8 mouse cellular contexts compared by ENCODE assay signal in the genomic region with DNA sequence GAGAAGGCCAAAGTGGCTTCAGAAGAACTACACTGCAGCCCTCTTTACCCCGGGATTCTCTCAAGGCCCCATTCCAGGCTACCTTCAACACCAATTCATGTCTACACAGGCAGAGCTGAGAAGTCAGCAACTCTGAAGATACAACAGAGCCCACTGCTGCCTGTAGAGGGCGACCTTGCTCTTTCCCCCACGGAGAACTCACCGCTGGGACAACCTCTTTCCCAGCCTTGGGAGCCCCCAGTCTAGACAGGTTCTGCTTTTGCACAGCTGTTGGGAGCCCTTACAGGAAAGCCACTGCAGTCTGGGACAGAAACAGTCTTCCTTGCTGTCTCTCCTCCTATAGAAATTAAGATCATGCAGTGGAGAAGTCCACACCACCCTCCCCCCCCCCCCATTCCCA. TPM values are rescaled to one million over a fixed set of nuclear protein-coding genes. Genes with fewer than 3 reads are reported as not detected.
A peak's percentile ranks its signal among the peaks of the same experiment; 100 is the strongest.
DNase-seq lines count a peak whose midpoint lies in the region; ATAC-seq and TF ChIP-seq lines count a peak whose summit lies in the region.

No protein-coding gene starts in this region.

- H3K4me3 ChIP-seq in neural tube, embryonic 15.5 days (replicated peaks) = no peak overlapping the region
- H3K4me3 ChIP-seq in liver, embryonic 13.5 days (replicated peaks) = no peak overlapping the region
- H3K4me3 ChIP-seq in thymus, adult 2 months (ENCODE audit: control insufficient read depth, insufficient read depth, low read length) = no peak overlapping the region

- no peak overlapping the region for H3K4me2 ChIP-seq in neural tube, embryonic 15.5 days
- H3K4me2 ChIP-seq in liver, embryonic 13.5 days = no peak overlapping the region

- no peak overlapping the region for H3K9ac ChIP-seq in neural tube, embryonic 15.5 days (replicated peaks)
- H3K9ac ChIP-seq in liver, embryonic 13.5 days = no peak overlapping the region

- no peak for TF ChIP-seq POLR2A in thymus, adult 2 months (IDR thresholded peaks at IDR 0.05; ENCODE audit: control insufficient read depth, extremely low read depth, insufficient read depth, low read length, poor library complexity)

- no peaks in the 10 kb centered on the region for H3K36me3 ChIP-seq in neural tube, embryonic 15.5 days
- H3K36me3 ChIP-seq in liver, embryonic 13.5 days = no peaks in the 10 kb centered on the region
- H3K36me3 ChIP-seq in thymus, adult 2 months (ENCODE audit: control insufficient read depth, insufficient read depth, low read length) = no peaks in the 10 kb centered on the region

- H3K4me1 ChIP-seq in neural tube, embryonic 15.5 days = no peaks in the 10 kb centered on the region; the same call in 1 of the 2 replicates
- no peaks in the 10 kb centered on the region for H3K4me1 ChIP-seq in liver, embryonic 13.5 days (replicated peaks)
- H3K4me1 ChIP-seq in thymus, adult 2 months (replicated peaks; ENCODE audit: control insufficient read depth, insufficient read depth, low read length) = peaks cover 8% of the 10 kb centered on the region; the same call in 1 of the 2 replicates

- 12% methylated on average over 4 of the region's 4 CpGs for whole genome bisulfite sequencing in neural tube, embryonic 15.5 days
- WGBS in liver, embryonic 13.5 days (ENCODE audit: insufficient replicate concordance) = 5% methylated on average over 4 of the region's 4 CpGs
- WGBS in thymus, adult 2 months = 4% methylated on average over 4 of the region's 4 CpGs

- no peak for ATAC-seq in neural tube, embryonic 15.5 days (ENCODE audit: low FRiP score)
- peak; percentile 26; the same call in 1 of the 2 replicates for ATAC-seq in liver, embryonic 13.5 days (ENCODE audit: low read depth)

- H3K27me3 ChIP-seq in neural tube, embryonic 15.5 days (replicated peaks) = no peaks in the 10 kb centered on the region
- H3K27me3 ChIP-seq in liver, embryonic 13.5 days = no peaks in the 10 kb centered on the region
- H3K27me3 ChIP-seq in thymus, adult 2 months (ENCODE audit: control insufficient read depth, insufficient read depth, low read length) = no peaks in the 10 kb centered on the region

- peak; percentile 86; the same call in 1 of the 2 replicates for TF ChIP-seq CTCF in thymus, adult 2 months (IDR thresholded peaks at IDR 0.05; ENCODE audit: borderline replicate concordance, control insufficient read depth, extremely low read depth, insufficient read depth, low read length, poor library complexity)

- DNase-seq in neural tube, embryonic 10.5 days (ENCODE audit: extremely low spot score, low spot score) = peak; percentile 49
- peak; percentile 63 to 73 for DNase-seq in cerebellum, postnatal 14 days
- DNase-seq in gastrocnemius, postnatal 25 days = peak; percentile 48
- DNase-seq in kidney, postnatal 10 days = peak; percentile 86
- peak; percentile 27 for DNase-seq in liver, embryonic 13.5 days
- DNase-seq in ovary, postnatal 10 days (ENCODE audit: low spot score) = peak; percentile 52
- peak; percentile 81 for DNase-seq in thymus, adult 2 months

- no peaks in the 10 kb centered on the region for H3K9me3 ChIP-seq in neural tube, embryonic 15.5 days (replicated peaks)
- no peaks in the 10 kb centered on the region for H3K9me3 ChIP-seq in liver, embryonic 13.5 days (replicated peaks)

- no peak overlapping the region for H3K27ac ChIP-seq in neural tube, embryonic 15.5 days (replicated peaks)
- no peak overlapping the region for H3K27ac ChIP-seq in liver, embryonic 13.5 days
- H3K27ac ChIP-seq in thymus, adult 2 months (ENCODE audit: control insufficient read depth, insufficient read depth, low read length) = no peak overlapping the region

RNA-seq across cellular contexts. Expression of a gene that starts 41.5 kb away (rescaled TPM):
- polyA plus RNA-seq in neural tube, embryonic 15.5 days (2015; fragmentation: Nextera tagmentation; extraction: Ambion mirVana) = 12.9 and 13.8 TPM in 2 replicates
- 10 to 100 TPM; 46.0 to 52.2 TPM for total RNA-seq in gastrocnemius, postnatal 25 days (2021)
- polyA plus RNA-seq in liver, embryonic 13.5 days (2015; fragmentation: Nextera tagmentation; extraction: Ambion mirVana) = 0.22 and 0.24 TPM in 2 replicates
- 3.4 and 4.6 TPM in 2 replicates for polyA plus RNA-seq in thymus, adult 2 months (2012; rRNA removed)

RNA-seq across cellular contexts. Expression of a gene that starts 57.2 kb away (rescaled TPM):
- 0.45 and 1.1 TPM in 2 replicates for polyA plus RNA-seq in neural tube, embryonic 15.5 days (2015; fragmentation: Nextera tagmentation; extraction: Ambion mirVana)
- 1 to 10 TPM; 1.8 TPM for total RNA-seq in gastrocnemius, postnatal 25 days (2021)
- 0.93 and 1.1 TPM in 2 replicates for polyA plus RNA-seq in liver, embryonic 13.5 days (2015; fragmentation: Nextera tagmentation; extraction: Ambion mirVana)
- 8.9 and 9.0 TPM in 2 replicates for polyA plus RNA-seq in thymus, adult 2 months (2012; rRNA removed)

Comparison
In these comparisons a context has a peak if more than half of its experiments do, and no peak if none do; other contexts are left out.
1. DNase-seq: peak in every context shown above with its lines; median percentile 86 in kidney, postnatal 10 days; 81 in thymus, adult 2 months; 68 in cerebellum, postnatal 14 days; 52 in ovary, postnatal 10 days; 49 in neural tube, embryonic 10.5 days; 48 in gastrocnemius, postnatal 25 days; 27 in liver, embryonic 13.5 days.